Mouse (Mus musculus) MEL (cell line): ENCODE measurements around the gene Grem1.

Source experiments
- CTCF ChIP-seq, 3 experiments: IDR thresholded peaks in 2 of 3; conservative IDR thresholded peaks in 1 of 3; 2 replicates each; pipeline ENCODE4 v1.5.1; 2011 to 2012; ENCODE audit warnings: low read length in 3 of 3, low read depth in 2 of 3, mild to moderate bottlenecking in 2 of 3, improper control_type of control experiment in 1 of 3, inconsistent platforms in 1 of 3, mixed read lengths in 1 of 3, moderate library complexity in 1 of 3; ENCODE audit not compliant: control insufficient read depth in 1 of 3, insufficient read depth in 1 of 3, poor library complexity in 1 of 3, severe bottlenecking in 1 of 3
- JUND ChIP-seq: IDR thresholded peaks from 2 replicates; pipeline ENCODE4 v1.6.1; 2011; ENCODE audit warnings: low read depth, mild to moderate bottlenecking, improper control_type of control experiment, low read length
- MEF2A ChIP-seq: IDR thresholded peaks from 2 replicates; pipeline ENCODE4 v1.6.1; 2014; ENCODE audit warnings: low read depth, mild to moderate bottlenecking, inconsistent platforms, low read length, improper control_type of control experiment; ENCODE audit not compliant: poor library complexity, insufficient replicate concordance, severe bottlenecking; ENCODE audit errors: extremely low read depth

- TF ChIP-seq CTCF (IDR thresholded peaks at IDR 0.05 in 2 of 3, conservative IDR thresholded peaks at IDR 0.05 in 1 of 3; ENCODE audit: control insufficient read depth in 1 of 3, insufficient read depth in 1 of 3, low read depth in 2 of 3, low read length in 3 of 3, poor library complexity in 1 of 3, severe bottlenecking in 1 of 3) (no peak), JUND (no peak), MEF2A (no peak)
Observed at GRCm38 (mm10) chr2:113728581-113728980, 29.9 kb downstream of the Grem1 start.
